Mouse (Mus musculus): ENCODE data around the gene Dkc1.

- no peak for TF ChIP-seq CTCF (IDR thresholded peaks at IDR 0.05; ENCODE audit: control insufficient read depth, insufficient read depth, insufficient replicate concordance, low read depth, low read length)
- no peak for TF ChIP-seq POLR2A (IDR thresholded peaks at IDR 0.05; ENCODE audit: control insufficient read depth, low read depth, low read length)
These were observed 52.8 kb downstream of the Dkc1 start for GRCm38 (mm10) chrX:75148414-75148813.

All from testis, adult 2 months (tissue).